Mouse (Mus musculus): ENCODE measurements at regions not wholly inside any gene's neighbourhood (a gene's known extent, or its start where the extent isn't known, plus 50 kb on each side); places are given as distances from the start of the nearest gene placed in this dataset.

DNA sequence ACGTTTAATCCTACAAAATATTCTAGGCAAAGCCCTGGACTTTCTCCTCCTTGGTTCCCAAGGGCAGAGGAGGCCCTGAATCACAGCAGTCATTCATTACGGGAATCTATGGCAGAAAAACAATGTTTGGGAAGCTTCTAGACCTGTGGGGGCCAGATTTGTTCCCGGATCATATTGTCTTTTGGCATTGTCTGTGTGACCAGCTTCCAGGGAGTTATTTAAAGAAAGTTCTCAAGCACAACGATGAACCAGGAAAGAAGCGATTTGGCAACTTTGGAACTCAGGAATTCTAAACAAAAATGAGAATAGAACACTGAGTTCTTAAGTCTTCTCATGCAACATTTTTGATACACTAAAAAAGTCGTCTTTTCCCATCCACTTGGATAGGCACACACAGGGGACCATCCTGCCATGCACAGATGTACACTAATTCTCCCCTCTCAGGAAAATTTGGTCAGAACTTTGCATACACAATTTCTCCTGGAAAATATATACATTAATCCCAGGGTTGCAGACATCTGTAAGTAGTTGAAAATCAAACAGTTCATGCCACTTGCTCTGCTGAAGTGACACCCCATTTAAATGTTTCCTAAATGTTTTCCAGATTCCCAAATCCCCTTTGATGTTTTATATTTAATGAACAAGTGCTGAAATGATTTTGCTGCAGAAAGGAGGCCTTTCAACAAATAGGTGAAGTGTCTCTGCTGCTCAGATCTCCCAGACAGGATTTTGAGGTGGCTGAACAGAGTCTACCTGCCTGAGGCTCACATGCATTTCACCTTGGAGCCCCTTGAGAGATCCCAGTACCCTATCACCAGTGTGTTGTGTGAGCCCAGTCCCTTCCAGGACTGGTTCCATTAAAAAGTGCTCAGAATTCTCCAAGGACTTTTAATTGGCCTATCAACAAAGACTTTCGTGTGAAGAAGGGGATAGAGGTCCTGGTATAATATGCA lies 548.9 kb upstream of the Nrp1 start:
- TF ChIP-seq MXI1 (IDR thresholded peaks at IDR 0.05; ENCODE audit: low read depth, low read length) (no peak), CTCF (IDR thresholded peaks at IDR 0.05 in 2 of 3, conservative IDR thresholded peaks at IDR 0.05 in 1 of 3; ENCODE audit: control insufficient read depth in 1 of 3, insufficient read depth in 1 of 3, low read depth in 2 of 3, low read length in 3 of 3, poor library complexity in 1 of 3, severe bottlenecking in 1 of 3) (no peak), NRF1 (IDR thresholded peaks at IDR 0.05; ENCODE audit: insufficient read depth, low read depth, low read length, poor library complexity, severe bottlenecking) (no peak), KAT2A (conservative IDR thresholded peaks at IDR 0.05; ENCODE audit: low read depth, low read length) (no peak), POLR2A (IDR thresholded peaks at IDR 0.05; ENCODE audit: control insufficient read depth in 1 of 2, insufficient read depth in 1 of 2, low read depth in 1 of 2, low read length in 2 of 2, poor library complexity in 1 of 2) (no peak), TAL1 (IDR thresholded peaks at IDR 0.05; ENCODE audit: low read length) (no peak), GABPA (IDR thresholded peaks at IDR 0.05; ENCODE audit: low read depth, low read length) (no peak), TCF12 (IDR thresholded peaks at IDR 0.05; ENCODE audit: low read depth, low read length) (no peak), GATA1 (IDR thresholded peaks at IDR 0.05; ENCODE audit: low read depth, low read length) (no peak), ZNF384 (IDR thresholded peaks at IDR 0.05; ENCODE audit: low read depth, low read length) (no peak), ZKSCAN1 (IDR thresholded peaks at IDR 0.05; ENCODE audit: low read depth, low read length) (no peak), POLR2AphosphoS5 (IDR thresholded peaks at IDR 0.05; ENCODE audit: borderline replicate concordance, low read depth, low read length) (no peak)
